Mouse (Mus musculus) adipocyte (in vitro differentiated cells): ENCODE results near the gene Lig4.

Experiments
- DNase-seq: peaks from one replicate; pipeline ENCODE4 v3.0.0-alpha.2; 2016; ENCODE audit warnings: low spot score

Lig4 gene

DNA sequence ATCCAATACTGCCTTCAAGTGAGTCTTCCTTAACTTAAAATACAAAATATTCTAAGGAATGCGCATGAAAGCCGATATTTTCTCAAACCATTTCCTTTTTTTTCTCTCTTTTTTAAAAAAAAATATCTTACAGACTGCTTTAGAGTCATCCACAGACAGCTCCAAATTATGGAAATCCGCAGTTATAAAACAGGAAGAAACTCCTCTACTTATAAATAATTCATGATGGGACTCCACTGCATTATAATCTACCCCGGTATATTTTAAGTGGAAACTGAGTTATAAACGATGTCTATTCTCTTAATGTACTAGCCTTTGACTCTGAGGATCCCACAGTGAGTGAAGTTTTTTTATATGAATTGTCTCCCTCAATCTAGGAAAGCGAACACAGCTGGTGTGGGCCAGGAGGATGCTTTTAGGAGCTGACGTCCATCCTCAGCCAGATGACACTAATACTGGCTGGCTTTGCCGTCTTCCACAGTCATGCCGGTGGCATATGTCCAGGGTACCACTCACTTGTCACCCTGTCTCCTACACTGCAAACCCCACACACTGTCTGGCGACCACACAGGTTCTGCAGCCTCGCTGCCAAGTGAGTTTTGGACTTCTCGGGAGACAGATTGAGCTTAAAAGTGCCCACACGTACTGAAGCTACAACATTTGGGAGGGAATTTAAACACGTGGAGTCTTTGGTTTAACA lies 47.6 kb downstream of the Lig4 start:
- no peak for DNase-seq
